Mouse (Mus musculus) frontal cortex, postnatal 25 days (tissue): Measurements from ENCODE around the gene Csf3r.

ENCODE experiments used
- DNase-seq, 2 experiments: peaks; one replicate each; pipeline ENCODE4 v3.0.0; 2022; ENCODE audit warnings: low spot score in 2 of 2

The Csf3r gene

DNA sequence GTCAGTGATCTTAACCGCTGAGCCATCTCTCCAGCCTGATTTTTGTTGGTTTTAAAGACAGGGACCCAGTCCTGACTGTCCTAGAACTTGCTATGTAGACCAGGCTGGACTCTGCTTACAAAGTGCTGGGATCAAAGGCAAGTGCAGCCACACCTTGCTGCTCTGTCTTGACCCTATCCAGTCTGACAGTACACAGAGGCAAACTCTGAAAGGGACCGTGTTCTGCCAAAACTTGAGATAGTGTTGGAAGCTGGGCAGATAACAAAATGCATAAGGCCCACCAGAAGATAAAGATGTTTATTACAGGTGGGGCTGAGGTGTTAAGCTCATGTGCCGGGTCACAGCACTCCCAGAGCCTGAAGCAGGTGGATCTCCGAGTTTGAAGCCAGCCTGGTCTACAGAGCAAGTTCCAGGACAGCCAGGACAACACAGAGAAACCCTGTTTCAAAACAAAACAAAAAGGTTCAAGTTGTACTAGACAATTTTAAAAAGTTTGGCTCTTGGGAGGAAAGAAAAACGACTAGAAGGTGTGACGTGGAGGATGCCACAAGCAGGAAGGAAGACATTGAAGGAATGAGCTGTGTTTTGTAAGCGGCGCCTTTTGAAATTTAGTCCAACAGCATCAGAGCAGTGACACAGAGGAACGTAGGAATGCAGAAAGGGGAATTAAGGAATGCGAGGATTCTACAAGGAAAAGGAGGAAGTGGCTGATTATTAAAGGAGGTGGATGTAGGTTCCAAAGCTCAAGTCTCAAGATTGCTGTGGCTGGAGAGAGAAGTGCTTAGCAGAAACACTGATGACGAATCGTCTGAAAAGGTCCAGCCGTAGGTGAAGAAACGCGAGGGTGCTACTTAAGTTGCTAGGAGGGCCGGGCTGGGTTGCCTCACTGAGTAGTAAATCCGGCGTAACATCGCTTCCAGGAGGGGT is 33.1 kb downstream of the Csf3r start:
- DNase-seq, result no peak

DNA sequence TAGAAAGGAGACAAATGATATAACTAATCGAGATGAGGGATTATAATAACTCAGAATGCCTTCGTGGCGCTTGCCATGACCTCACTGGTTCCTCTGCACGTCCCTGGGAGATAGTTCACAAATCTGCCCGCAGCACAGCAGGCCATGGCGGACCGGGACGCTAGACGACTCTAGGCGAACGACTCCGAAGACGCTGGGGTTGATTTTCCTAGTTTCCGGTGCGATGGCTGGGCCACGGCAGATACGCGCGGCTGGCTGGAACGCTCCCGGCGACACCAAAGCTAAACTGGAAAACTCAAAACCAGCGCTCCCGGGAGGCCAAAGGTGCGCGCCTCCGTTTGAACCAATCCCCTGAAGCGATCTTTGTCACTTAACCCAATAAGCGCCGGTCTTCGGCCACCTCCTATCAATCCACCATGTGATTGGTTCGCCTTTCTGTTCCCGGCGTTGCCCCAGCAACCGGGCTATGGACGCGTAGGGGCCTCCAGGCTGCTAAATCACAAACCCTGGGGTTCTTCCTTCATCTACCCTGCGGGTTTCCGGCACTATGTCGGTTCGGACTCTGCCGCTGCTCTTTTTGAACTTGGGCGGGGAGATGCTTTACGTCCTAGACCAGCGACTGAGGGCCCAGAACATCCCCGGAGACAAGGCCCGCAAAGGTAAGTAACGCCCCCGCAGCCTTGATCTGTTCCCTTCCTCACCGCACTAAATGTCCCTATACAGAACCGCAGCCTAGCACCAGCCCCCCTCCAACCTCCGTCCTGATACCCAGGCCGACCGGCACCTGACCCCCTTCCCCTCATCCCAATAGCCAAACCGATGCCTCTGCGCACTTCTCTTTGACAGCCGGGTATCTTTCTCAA is 34.0 kb downstream of the Csf3r start, which contains the start of gene Oscp1:
Oscp1 (plus strand) TSS at position 432 of the 863 bp plus-strand sequence.
- DNase-seq, result peak; percentile 78 to 86

DNA sequence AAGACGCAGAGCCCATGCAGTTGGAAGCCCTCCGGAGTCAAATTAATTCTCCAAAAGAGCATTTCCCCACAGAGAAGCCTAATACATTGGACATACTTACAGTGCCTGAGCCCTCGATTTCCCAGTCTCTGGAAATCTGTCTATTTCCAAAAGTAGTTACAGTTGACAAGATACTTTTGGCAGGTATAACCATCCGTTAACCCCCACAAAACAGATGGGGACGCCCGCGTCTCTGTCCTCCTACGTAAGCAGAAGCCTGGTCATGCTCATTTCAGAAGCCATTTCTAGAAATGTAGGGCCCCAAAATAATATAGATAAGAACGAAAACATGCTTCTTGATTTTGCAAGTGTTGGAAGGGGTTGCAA is 34.6 kb downstream of the Csf3r start:
- peak; percentile 23 to 39 for DNase-seq

DNA sequence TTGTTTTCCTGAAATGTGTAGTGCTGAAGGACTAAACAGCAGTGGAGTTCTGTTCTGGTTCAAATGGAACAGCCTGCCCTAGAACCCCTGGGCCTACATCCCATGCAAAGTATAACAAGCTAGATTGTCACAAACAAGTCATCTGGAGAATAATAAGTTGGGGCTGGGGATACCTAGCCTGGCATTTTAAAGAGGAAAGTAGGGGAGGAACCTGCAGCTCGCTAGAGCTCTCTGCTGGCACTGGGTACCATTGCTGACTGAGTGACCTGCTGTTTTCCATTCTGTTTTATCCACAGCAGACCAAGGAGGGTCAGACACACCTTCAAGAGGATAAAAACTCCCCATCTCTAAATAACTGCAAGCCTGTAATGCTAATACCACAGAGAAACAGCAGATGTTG is 38.5 kb downstream of the Csf3r start:
- no peak for DNase-seq

DNA sequence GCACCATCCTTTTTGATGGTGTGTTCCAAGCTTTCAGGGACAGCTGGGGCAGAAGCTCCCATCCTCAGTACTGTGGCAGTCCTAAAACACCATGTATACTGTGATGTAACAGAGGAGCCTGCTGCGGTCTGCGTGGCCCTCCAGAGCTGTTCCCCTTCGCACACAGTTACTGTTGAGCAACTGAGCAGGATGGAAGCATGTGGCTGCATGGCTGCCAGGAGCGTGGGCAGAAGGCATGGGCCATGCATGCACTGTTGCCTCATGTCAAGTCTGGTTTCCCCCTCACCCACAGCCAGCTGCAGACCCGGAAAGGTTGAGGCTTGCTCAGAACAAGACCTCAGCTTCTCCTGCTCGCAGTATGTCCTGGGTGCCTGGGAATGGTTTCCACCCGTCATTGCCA is 40.9 kb downstream of the Csf3r start:
- DNase-seq, result no peak

DNA sequence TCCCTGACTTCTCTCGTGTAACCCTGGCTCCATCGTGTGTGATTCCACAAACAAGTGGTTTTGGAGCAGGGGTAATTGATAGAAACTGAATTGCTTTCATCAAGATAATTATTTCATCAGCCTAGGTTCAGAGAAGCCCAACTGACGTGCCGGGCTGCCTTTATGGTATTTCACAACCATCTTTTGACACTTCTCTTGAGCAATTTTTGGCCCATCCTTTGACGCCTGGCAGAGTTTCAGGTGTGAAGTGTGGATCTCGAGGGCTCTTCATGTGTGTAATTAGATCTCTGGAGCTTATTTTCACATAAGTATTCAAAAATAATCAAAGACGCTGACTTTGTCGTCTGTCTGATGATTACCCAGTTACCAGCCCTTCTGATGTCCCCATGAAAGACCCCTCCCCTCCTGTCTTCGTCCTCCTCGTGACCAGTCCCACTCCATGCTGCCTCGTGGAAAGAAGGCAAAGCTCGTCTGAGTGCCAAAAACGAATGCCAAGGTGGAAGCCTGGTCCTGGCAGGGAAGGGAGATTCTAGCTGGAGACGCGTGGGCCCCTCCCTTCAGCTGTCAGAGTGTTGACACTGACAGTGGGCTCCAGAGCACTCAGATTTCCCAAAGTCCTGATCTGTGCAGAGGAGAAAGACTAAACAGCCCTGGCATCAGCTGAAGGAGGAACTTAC is 43.2 kb downstream of the Csf3r start:
- no peak for DNase-seq

DNA sequence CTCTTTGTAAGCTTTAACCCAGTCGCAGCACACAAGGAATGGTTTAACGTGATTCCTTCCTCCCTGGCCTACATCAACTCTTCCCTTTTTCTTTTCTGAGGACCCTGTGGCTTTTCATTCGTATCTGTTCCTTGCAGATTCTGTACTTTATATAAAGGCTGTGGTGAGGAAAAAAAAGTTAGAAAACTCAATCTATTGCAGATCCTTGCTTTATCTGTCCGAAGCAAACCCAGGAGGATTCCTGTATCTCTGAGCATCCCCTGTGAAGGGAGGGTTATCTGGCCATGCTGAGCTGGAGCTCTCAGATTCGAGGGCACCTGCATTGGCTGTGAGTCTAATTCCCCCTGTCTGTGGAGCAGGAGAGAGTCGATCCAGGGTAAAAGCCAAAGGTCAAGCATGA is 44.5 kb downstream of the Csf3r start:
- DNase-seq, result no peak

DNA sequence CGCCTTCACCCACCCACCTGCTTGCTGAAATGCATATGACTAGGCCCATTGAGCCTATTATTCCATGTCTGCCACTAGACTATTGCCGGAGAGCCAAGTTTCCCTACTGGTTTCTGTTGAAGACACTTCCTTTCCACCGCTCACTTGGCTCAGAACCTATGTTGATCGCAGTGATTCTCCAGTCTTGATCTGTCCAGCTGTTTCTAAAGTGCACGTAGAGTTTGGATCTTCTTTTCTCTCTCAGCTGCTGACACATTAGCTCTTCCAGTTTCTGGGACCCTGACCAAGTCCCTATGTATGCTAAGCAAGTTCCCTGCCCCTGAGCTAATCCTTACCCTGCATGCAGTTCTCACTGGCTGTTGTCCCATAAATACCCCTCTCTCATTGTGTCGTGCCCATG is 53.5 kb downstream of the Csf3r start:
- no peak for DNase-seq

DNA sequence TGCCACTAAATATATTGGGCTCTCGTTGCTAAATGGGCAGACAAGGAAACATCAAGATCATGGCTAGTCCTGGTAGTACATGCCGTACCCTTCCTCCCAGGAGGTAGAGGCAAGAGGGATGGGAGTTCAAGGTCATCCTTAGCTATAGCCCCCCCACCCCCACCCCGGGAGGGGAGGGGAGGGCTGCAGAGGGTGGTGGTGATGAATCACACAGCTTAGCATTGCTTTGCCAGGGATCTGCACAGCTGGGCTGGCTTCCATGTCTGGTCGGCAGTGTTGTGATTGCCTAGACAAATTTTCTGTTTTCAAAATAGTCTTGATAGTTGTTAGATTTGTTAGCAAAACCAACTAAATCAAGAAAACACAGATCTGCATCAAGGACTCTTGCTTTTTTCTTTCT is 54.9 kb downstream of the Csf3r start:
- no peak for DNase-seq

DNA sequence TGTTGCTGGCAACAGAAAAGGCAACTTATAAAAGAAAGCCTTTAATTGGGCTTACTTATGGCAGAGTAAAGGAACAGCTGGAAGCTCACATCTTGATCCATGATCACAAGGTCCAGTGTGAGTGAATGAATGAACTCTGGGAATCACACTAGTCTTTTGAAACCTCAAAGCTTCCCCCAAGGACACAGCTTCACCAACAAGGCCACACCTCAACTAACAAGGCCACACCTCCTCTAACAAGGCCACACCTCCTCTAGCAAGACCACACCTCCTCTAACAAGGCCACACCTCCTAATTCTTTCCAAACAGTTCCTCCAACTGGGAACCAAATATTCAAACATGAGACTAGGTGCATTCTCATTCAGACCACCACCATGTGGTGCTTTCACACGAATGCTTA is 57.3 kb downstream of the Csf3r start:
- no peak for DNase-seq

DNA sequence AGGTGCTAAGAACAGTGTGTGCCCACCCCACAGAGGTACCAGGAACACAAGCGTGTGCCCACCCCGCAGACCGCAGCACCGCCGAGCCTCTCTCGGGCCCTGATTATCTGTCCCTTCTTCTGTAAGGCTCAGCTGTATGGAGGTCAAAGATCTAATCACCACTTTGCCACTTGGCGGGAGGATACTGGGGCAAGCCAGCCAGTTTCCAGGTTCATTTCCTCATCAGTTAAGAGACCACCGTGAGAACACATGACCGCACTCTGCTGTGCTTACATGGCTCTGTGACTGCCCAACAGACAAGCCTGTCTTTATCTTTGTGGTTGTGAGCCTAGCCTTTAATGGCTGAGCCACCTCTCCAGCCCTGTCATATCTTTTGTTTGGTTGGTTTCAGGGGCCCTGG is 58.7 kb downstream of the Csf3r start:
- no peak for DNase-seq

DNA sequence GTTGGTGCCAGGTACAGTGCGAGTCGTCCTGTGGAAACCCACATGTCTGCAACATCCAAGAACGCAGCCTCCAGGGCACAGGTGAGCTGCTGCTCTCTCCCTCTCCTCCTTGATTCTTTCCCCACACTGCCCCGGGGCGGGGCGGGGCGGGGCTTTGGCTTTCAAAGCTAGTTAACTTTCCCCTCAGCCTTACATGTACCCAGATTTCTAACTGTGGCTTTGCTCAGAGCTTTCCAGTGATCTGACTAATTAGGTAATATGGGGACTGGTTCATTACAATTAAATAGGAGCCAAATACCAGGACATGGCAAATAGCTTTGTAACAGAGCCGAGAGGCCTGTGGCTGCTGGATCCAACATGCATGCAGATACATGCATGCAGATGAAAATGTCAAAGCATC is 60.0 kb downstream of the Csf3r start:
- DNase-seq, result no peak

DNA sequence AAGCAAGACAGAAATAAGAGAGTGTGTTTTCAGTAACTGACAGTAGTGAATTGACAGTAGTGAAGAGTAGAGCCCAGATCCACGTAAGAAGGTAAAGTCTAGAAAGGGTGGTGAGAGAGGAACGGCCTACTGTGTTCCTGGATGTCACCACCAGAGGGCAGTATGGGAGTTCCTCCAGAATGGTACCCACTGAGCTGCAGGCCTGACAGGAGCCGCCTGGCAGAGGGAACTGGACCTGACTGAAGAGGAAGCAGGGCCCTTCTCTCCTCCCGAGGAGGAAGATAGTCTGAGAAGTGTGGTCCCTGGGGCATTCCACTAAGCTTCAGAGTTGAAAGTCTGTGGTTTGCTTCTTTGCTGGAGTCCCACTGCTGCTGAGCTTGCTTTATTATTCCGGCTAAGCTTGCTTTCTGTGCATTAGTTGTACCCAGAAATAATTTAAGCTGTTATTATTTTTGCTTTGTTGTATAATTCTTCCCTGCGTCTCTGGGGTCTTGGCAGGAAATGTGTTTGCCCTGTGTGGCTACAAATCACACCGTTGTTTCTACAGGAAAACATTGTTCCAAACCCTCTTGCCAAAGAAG is 61.7 kb downstream of the Csf3r start:
- DNase-seq, result peak; percentile 54 to 66

DNA sequence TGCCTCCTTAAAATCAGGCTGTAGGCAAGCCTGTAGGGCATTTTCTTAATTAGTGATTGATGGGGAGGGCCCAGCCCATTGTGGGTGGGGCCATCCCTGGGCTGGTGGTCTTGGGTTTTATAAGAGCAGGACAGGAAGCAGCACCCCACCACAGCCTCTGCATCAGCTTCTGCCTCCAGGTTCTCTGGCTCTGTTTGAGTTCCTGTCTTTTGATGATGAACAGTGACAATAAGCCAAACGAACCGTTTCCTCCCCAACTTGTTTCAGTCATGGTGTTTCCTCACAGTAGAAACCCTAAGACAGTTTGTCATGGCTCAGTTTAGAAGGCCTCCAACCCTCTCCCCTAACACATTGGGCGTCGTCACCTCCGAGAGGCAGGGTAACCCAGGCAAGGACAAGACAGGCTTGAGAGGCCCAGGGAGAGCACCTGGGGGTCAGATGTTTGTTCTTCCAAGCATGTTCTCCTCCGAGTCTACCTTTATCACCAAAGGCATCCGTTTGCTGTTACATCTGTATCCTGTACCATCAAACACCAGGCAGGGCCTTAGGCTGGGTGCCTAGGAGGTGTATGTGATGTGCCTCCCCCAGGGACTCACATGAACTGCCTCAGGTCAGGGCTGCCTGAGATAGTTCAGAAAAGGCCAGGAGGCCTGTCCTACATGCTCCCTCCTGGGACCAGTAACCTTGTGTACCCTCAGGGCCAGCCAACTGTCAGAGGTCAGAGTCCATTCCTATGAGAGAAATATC is 65.9 kb downstream of the Csf3r start:
- no peak for DNase-seq

DNA sequence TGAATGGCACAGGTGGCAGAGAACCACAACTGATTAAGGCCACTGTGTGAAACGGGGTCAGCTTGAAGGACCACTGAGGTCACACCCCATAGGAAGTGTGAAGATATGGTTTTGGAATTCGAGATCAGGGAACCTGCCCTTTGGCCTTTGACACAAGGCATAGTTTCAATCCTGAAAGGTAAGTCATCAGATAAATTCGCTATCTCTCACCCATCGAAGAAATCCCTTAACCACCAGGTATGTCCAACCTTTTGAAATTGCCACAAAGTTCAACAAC is 66.4 kb downstream of the Csf3r start:
- DNase-seq, result no peak

DNA sequence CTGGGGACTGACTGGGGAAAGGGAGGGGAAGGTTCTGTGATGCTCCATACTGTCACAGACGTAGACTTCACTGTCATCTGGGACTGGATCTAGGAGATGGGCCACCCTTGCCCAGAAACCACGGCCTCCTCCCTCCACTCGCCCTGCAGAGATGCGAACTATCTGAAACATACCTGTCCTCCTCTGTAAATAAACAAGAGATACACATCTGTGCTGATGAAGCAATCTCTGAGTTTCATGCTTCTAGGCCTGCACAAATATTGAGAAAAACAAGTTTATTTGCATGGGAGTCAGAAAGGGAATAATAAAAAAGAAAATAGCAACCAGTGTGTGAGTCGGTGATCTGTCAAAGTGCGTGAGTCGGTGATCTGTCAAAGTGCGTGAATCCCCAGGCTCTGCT is 67.5 kb downstream of the Csf3r start:
- no peak for DNase-seq
